Mouse (Mus musculus) CH12.LX (cell line): ENCODE data around the gene Anp32b.

Experiments used
- CHD1 ChIP-seq: IDR thresholded peaks from 2 replicates; pipeline ENCODE4 v1.6.1; 2012; ENCODE audit warnings: low read depth, low read length, improper control_type of control experiment, inconsistent platforms
- CTCF ChIP-seq, 2 experiments: IDR thresholded peaks in 1 of 2; conservative IDR thresholded peaks in 1 of 2; 2 replicates each; pipeline ENCODE4 v1.5.1; 2011 to 2012; ENCODE audit warnings: low read depth in 2 of 2, low read length in 2 of 2, improper control_type of control experiment in 1 of 2, inconsistent platforms in 1 of 2, mild to moderate bottlenecking in 1 of 2, moderate library complexity in 1 of 2
- E2F4 ChIP-seq: IDR thresholded peaks from 2 replicates; pipeline ENCODE4 v1.6.1; 2011; ENCODE audit warnings: low read depth, low read length, improper control_type of control experiment; ENCODE audit not compliant: insufficient replicate concordance
- EP300 ChIP-seq: IDR thresholded peaks from 2 replicates; pipeline ENCODE4 v1.6.1; 2011; ENCODE audit warnings: low read length, improper control_type of control experiment
- ETS1 ChIP-seq: conservative IDR thresholded peaks from 2 replicates; pipeline ENCODE4 v1.6.1; 2012; ENCODE audit warnings: low read depth, mild to moderate bottlenecking, inconsistent platforms, low read length, improper control_type of control experiment, moderate library complexity
- HCFC1 ChIP-seq: IDR thresholded peaks from 2 replicates; pipeline ENCODE4 v1.6.1; 2012; ENCODE audit warnings: low read depth, mild to moderate bottlenecking, inconsistent platforms, low read length, improper control_type of control experiment
- MAZ ChIP-seq: IDR thresholded peaks from 2 replicates; pipeline ENCODE4 v1.6.1; 2012; ENCODE audit warnings: low read depth, mild to moderate bottlenecking, inconsistent platforms, low read length, improper control_type of control experiment, moderate library complexity
- MYC ChIP-seq: IDR thresholded peaks from 2 replicates; pipeline ENCODE4 v1.6.1; 2011; ENCODE audit warnings: low read depth, mild to moderate bottlenecking, improper control_type of control experiment, low read length
- PAX5 ChIP-seq: IDR thresholded peaks from 2 replicates; pipeline ENCODE4 v1.6.1; 2012; ENCODE audit warnings: low read length, inconsistent platforms, mixed read lengths
- POLR2A ChIP-seq: IDR thresholded peaks from 2 replicates; pipeline ENCODE4 v1.6.1; 2011; ENCODE audit warnings: low read depth, mild to moderate bottlenecking, improper control_type of control experiment, low read length
- POLR2AphosphoS2 ChIP-seq: IDR thresholded peaks from 2 replicates; pipeline ENCODE4 v1.6.1; 2011; ENCODE audit warnings: low read depth, low read length, improper control_type of control experiment
- USF1 ChIP-seq: IDR thresholded peaks from 2 replicates; pipeline ENCODE4 v1.6.1; 2014; ENCODE audit warnings: low read depth, mild to moderate bottlenecking, inconsistent platforms, low read length, improper control_type of control experiment
- ZKSCAN1 ChIP-seq: IDR thresholded peaks from 2 replicates; pipeline ENCODE4 v1.6.1; 2012; ENCODE audit warnings: low read depth, inconsistent platforms, low read length, improper control_type of control experiment, borderline replicate concordance
- ZNF384 ChIP-seq: IDR thresholded peaks from 2 replicates; pipeline ENCODE4 v1.6.1; 2012; ENCODE audit warnings: low read depth, low read length, improper control_type of control experiment, inconsistent platforms

DNA sequence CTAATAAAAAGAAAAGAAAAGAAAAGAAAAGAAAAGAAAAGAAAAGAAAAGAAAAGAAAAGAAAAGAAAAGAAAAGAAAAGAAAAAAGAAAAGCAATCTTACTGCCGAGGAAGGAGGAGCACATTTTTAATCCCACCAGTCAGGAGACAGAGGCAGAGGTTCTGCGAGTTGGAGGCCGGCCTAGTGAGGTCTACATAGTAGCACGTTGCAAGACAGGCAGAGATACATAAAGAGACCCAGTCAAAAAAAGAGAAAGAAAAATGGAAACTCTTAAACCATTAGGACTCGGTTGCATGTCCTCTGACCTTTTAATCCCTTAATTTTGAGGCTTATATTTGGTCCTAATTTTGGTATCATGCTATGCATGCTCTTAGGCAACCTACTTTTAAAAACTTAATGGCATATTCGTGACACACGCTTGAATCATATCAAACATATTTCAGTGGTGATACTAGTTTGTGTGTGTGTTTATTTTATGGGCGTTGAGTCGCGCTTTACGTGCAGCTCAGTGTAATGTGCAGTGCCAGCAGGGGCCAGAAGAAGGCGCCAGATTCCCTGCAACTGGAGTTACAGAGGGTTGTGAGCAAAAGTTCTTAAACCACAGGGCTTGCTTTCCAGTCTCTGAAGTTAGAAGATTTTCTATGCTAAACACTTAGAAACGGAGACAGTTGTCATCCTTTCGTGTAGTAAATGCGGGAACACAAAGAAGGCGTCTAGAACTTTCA is 57.2 kb downstream of the Anp32b start:
- TF ChIP-seq POLR2A (no peak), CTCF (conservative IDR thresholded peaks at IDR 0.05 in 1 of 2, IDR thresholded peaks at IDR 0.05 in 1 of 2; ENCODE audit: low read depth in 2 of 2, low read length in 2 of 2) (peak; percentile 64 to 67), EP300 (no peak), ZKSCAN1 (no peak), ZNF384 (no peak), PAX5 (no peak), ETS1 (no peak), MYC (no peak), MAZ (no peak), POLR2AphosphoS2 (no peak), HCFC1 (no peak), E2F4 (no peak), CHD1 (no peak), USF1 (no peak)
